Mouse (Mus musculus) heart, embryonic 14.5 days (tissue): ENCODE data around the gene Inpp4b. TPM values are rescaled to one million over a fixed set of nuclear protein-coding genes. Genes with fewer than 3 reads are reported as not detected.

Source experiments
- ATAC-seq: fragments of 200-750 bp; cut with Nextera tagmentation; 2 replicates; pipeline ENCODE4 v1.8.0; 2017; ENCODE audit warnings: low read depth, moderate TSS enrichment; ENCODE audit not compliant: insufficient number of reproducible peaks, insufficient read depth, low FRiP score
- H3K27ac ChIP-seq, 2 experiments: fragments of 200-500 bp in 1 of 2; fragments of 300-500 bp in 1 of 2; sonication (generic) in 1 of 2; replicated peaks in 1 of 2; 2 replicates each; pipeline ENCODE4 v1.5.1; 2012 to 2014; ENCODE audit warnings: low read depth in 2 of 2, low read length in 2 of 2, control low read depth in 1 of 2, mild to moderate bottlenecking in 1 of 2, mixed read lengths in 1 of 2; ENCODE audit not compliant: control insufficient read depth in 1 of 2, insufficient read depth in 1 of 2
- H3K27me3 ChIP-seq: fragments of 300-500 bp; sonication (generic); 2 replicates; pipeline ENCODE4 v1.6.1; 2014; ENCODE audit warnings: mild to moderate bottlenecking, low read length, control low read depth; ENCODE audit not compliant: control insufficient read depth, insufficient read depth
- H3K36me3 ChIP-seq: fragments of 300-500 bp; sonication (generic); 2 replicates; pipeline ENCODE4 v1.6.1; 2014; ENCODE audit warnings: mild to moderate bottlenecking, control low read depth, low read length, mixed read lengths; ENCODE audit not compliant: control insufficient read depth, insufficient read depth
- H3K4me1 ChIP-seq, 2 experiments: fragments of 200-500 bp in 1 of 2; fragments of 300-500 bp in 1 of 2; sonication (generic) in 1 of 2; 2 replicates each; pipeline ENCODE4 v1.6.1; 2012 to 2014; ENCODE audit warnings: low read length in 2 of 2, control low read depth in 1 of 2, mixed read lengths in 1 of 2; ENCODE audit not compliant: control insufficient read depth in 2 of 2, insufficient read depth in 2 of 2
- H3K4me2 ChIP-seq: fragments of 300-500 bp; sonication (generic); 2 replicates; pipeline ENCODE4 v1.6.1; 2014; ENCODE audit warnings: mild to moderate bottlenecking, low read length
- H3K4me3 ChIP-seq, 2 experiments: fragments of 200-500 bp in 1 of 2; fragments of 300-500 bp in 1 of 2; sonication (generic) in 1 of 2; 2 replicates each; pipeline ENCODE4 v1.5.1; 2012 to 2014; ENCODE audit warnings: low read length in 2 of 2, mild to moderate bottlenecking in 2 of 2, control low read depth in 1 of 2, low read depth in 1 of 2, moderate library complexity in 1 of 2; ENCODE audit not compliant: control insufficient read depth in 1 of 2, insufficient read depth in 1 of 2
- H3K9ac ChIP-seq: fragments of 300-500 bp; sonication (generic); 2 replicates; pipeline ENCODE4 v1.6.1; 2014; ENCODE audit warnings: mild to moderate bottlenecking, low read length
- H3K9me3 ChIP-seq: fragments of 300-500 bp; sonication (generic); 2 replicates; pipeline ENCODE4 v1.6.1; 2016; ENCODE audit warnings: low read length, control low read depth; ENCODE audit not compliant: control insufficient read depth
- WGBS: fragments of 180-500 bp; shearing (Covaris S2); extraction: QIAGEN DNeasy Blood & Tissue Kit; methylation state at CpG from one replicate; pipeline ENCODE4 v1.1.7; 2014; 5-methylcytosine and 5-hydroxymethylcytosine counted together
- polyA plus RNA-seq: library from polyadenylated mRNA; unstranded; fragments of >200 nt; fragmentation: Nextera tagmentation; extraction: Ambion mirVana; gene quantifications from 2 replicates; pipeline ENCODE4 v1.2.1, GENCODE M21; 2014

Inpp4b gene
- polyA plus RNA-seq, 1 experiment from 2014 or later: 15.7 TPM

GRCm38 (mm10) chr8:81861311-81861710 is 519.0 kb downstream of the Inpp4b start:
- no peak for ATAC-seq
- no peak overlapping the region for H3K9ac ChIP-seq
- H3K27me3 ChIP-seq: no peaks in the 10 kb centered on the region
- WGBS: 87% methylated on average over 8 of the region's 8 CpGs
- H3K9me3 ChIP-seq: no peaks in the 10 kb centered on the region
- no peak overlapping the region for H3K27ac ChIP-seq
- H3K4me2 ChIP-seq: no peak overlapping the region
- H3K4me1 ChIP-seq: peaks cover 2 to 20% of the 10 kb centered on the region in 2 experiments
- no peaks in the 10 kb centered on the region for H3K36me3 ChIP-seq
- no peak overlapping the region for H3K4me3 ChIP-seq

GRCm38 (mm10) chr8:81862738-81863137 is 520.4 kb downstream of the Inpp4b start:
- Histone ChIP-seq H3K4me1 (peaks cover 0 to 26% of the 10 kb centered on the region in 2 experiments; a peak in 3 of 4 replicates), H3K9me3 (no peaks in the 10 kb centered on the region), H3K4me3 (no peak overlapping the region), H3K27ac (no peak overlapping the region), H3K27me3 (no peaks in the 10 kb centered on the region), H3K9ac (no peak overlapping the region), H3K4me2 (no peak overlapping the region), H3K36me3 (no peaks in the 10 kb centered on the region)
- no peak for ATAC-seq

- H3K36me3 ChIP-seq: no peaks in the 10 kb centered on the region
- H3K27ac ChIP-seq: no peak overlapping the region
- no peak overlapping the region for H3K9ac ChIP-seq
- H3K27me3 ChIP-seq: no peaks in the 10 kb centered on the region
- peaks cover 0 to 26% of the 10 kb centered on the region in 2 experiments; a peak in 3 of 4 replicates for H3K4me1 ChIP-seq
- no peak overlapping the region for H3K4me2 ChIP-seq
- no peak overlapping the region for H3K4me3 ChIP-seq
- no peak for ATAC-seq
- 72% methylated on average over 2 of the region's 2 CpGs for WGBS
- no peaks in the 10 kb centered on the region for H3K9me3 ChIP-seq
Observed at GRCm38 (mm10) chr8:81864318-81864717, 522.0 kb downstream of the Inpp4b start.

DNA sequence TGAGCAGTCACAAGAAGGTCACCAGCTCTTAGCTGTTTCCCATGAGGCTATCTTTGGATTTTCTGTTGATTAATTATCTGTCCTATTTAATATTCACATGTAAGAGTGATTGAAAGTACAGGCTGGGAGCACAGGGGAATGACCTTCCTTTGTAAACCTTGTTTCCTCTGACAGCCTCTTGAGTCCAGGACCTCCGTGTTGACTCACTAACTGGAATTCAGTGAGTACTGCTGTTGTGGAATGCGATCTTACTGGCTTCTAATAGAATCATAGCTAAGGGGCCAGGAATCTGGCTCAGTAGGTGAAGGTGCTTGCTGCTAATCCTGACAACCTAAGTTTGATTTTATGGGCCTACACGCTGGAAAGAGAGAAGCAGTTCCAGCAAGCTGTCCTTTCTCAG is 523.3 kb downstream of the Inpp4b start:
- ATAC-seq: peak; percentile 39; the same call in 1 of the 2 replicates
- 25% methylated on average over 3 of the region's 3 CpGs for WGBS

DNA sequence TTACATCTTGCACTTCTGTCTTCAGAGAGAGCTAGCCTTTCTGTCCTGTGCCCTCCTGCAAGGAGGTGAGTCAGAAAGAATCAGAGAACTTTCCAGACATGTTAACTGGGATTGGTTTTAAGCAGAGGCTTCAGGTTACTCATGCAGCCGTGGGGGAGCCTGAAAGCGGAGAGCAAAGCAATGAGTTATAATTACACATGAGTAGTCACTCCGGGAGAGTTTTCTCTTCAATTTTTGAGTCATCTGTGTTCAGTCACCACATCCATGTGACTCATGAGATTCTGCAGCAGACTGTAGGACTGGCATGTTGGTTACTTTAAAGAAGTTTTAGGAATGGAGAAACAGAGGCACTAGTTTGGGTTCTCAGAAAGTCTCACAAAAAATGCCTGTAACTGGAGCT is 524.7 kb downstream of the Inpp4b start:
- Histone ChIP-seq H3K9ac (no peak overlapping the region), H3K36me3 (no peaks in the 10 kb centered on the region), H3K4me2 (no peak overlapping the region), H3K9me3 (no peaks in the 10 kb centered on the region), H3K27me3 (no peaks in the 10 kb centered on the region), H3K27ac (no peak overlapping the region), H3K4me1 (peaks cover 0 to 18% of the 10 kb centered on the region in 2 experiments; a peak in 3 of 4 replicates), H3K4me3 (no peak overlapping the region)
- WGBS: 34% methylated on average over 3 of the region's 3 CpGs
- no peak for ATAC-seq

More for the DNA sequence above, 523.3 kb downstream of the Inpp4b start:
- Histone ChIP-seq H3K4me1 (peaks cover 0 to 20% of the 10 kb centered on the region in 2 experiments; a peak in 3 of 4 replicates), H3K27ac (peak overlapping the region; percentile 78 to 85), H3K4me2 (no peak overlapping the region), H3K36me3 (no peaks in the 10 kb centered on the region), H3K4me3 (no peak overlapping the region), H3K27me3 (no peaks in the 10 kb centered on the region), H3K9me3 (no peaks in the 10 kb centered on the region), H3K9ac (no peak overlapping the region)

DNA sequence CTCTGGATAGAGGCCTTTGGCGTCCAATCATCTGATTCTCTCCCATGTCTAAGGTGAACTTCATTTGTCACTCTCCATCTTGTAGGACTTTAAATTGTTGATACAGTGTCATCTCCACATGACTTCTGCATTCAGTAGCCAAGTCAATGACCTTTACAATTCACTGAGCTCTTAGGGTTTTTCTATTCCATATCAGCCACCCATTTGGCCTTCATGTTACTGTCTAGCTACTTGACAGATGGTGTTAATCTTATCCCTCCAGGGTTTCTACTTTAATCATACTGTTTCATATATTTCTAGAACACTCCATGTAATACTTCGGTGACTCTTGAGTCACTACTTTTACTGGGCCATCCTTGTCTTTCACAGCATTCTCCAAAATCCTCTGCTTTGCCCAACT is 528.1 kb downstream of the Inpp4b start:
- 86% methylated on average over 2 of the region's 2 CpGs for WGBS

GRCm38 (mm10) chr8:81880071-81880470 is 537.7 kb downstream of the Inpp4b start:
- H3K27me3 ChIP-seq: no peaks in the 10 kb centered on the region
- peaks cover 6% of the 10 kb centered on the region; the same call in 1 of the 2 replicates for H3K36me3 ChIP-seq
- no peaks in the 10 kb centered on the region for H3K9me3 ChIP-seq
- H3K9ac ChIP-seq: no peak overlapping the region
- H3K4me2 ChIP-seq: no peak overlapping the region
- no peaks in the 10 kb centered on the region for H3K4me1 ChIP-seq
- WGBS: 78% methylated on average over 3 of the region's 3 CpGs
- H3K27ac ChIP-seq: no peak overlapping the region
- no peak for ATAC-seq
- no peak overlapping the region for H3K4me3 ChIP-seq

More for the DNA sequence above, 528.1 kb downstream of the Inpp4b start:
- Histone ChIP-seq H3K4me1 (peaks cover 0 to 12% of the 10 kb centered on the region in 2 experiments; a peak in 3 of 4 replicates), H3K9me3 (no peaks in the 10 kb centered on the region), H3K9ac (no peak overlapping the region), H3K27me3 (no peaks in the 10 kb centered on the region), H3K4me3 (no peak overlapping the region), H3K27ac (no peak overlapping the region), H3K4me2 (no peak overlapping the region), H3K36me3 (no peaks in the 10 kb centered on the region)
- no peak for ATAC-seq

DNA sequence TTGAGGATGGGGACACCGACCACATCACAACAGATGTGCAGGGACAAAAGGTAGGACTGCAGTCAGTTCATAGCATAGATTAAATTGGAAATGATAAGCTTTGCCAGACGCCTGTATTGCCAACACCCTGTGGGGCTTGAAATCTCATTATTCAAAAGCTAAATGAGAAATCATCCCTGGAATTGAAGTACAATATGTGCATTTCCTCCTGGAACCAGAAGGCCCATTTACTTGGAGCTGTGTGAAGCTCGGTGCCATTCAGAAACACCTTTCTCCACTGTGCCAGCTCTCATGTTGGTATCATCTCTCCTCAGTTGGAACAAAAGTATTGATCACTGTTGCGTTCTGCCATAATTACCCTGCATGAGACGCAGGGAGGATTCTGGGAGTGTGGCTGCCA is 541.8 kb downstream of the Inpp4b start:
- ATAC-seq: no peak

More for the DNA sequence above, 541.8 kb downstream of the Inpp4b start:
- Histone ChIP-seq H3K36me3 (peaks cover 13% of the 10 kb centered on the region), H3K27me3 (no peaks in the 10 kb centered on the region), H3K4me1 (no peaks in the 10 kb centered on the region), H3K4me3 (no peak overlapping the region), H3K27ac (no peak overlapping the region), H3K9me3 (no peaks in the 10 kb centered on the region), H3K4me2 (no peak overlapping the region), H3K9ac (no peak overlapping the region)
- whole genome bisulfite sequencing: 80% methylated on average over 5 of the region's 5 CpGs
